Mouse (Mus musculus) E14TG2a.4 (cell line): Measurements from ENCODE around the gene Coq10a.

Source experiments
- CTCF ChIP-seq: conservative IDR thresholded peaks from 2 replicates; pipeline ENCODE4 v1.5.1; 2014; ENCODE audit warnings: low read length
- NANOG ChIP-seq: IDR thresholded peaks from 2 replicates; pipeline ENCODE4 v1.6.1; 2014; ENCODE audit warnings: borderline replicate concordance, low read length, mixed read lengths

DNA sequence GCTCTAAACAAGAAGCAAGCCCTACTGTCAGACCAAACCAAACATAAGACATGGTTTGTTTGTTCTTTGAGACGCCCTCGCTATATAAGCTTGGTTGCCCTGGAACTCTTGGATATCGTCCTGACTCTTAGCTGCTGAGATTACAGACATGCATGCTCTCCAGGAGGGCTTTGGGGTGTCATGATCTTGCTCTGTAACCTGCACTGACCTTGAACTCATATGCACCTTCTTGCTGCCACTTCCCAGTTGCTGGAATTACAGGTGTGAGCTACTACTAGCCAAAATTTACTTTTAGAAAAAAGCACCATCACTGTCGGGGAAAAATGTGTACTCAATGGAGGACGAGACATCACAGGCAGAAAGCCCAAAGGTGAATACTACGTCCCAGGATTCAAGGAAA, 802 bp upstream of the Coq10a start:
- no peak for TF ChIP-seq CTCF
- TF ChIP-seq NANOG, result no peak
